Mouse (Mus musculus) forebrain, embryonic 12.5 days (tissue): ENCODE measurements around the gene Gm48552. TPM values are rescaled to one million over a fixed set of nuclear protein-coding genes. Genes with fewer than 3 reads are reported as not detected.

Experiments used
- ATAC-seq: fragments of 200-750 bp; cut with Nextera tagmentation; 2 replicates; pipeline ENCODE4 v1.8.0; 2017; ENCODE audit warnings: moderate TSS enrichment; ENCODE audit not compliant: low FRiP score
- H3K27ac ChIP-seq: fragments of 300-500 bp; sonication (generic); 2 replicates; pipeline ENCODE4 v1.5.1; 2016; ENCODE audit warnings: mild to moderate bottlenecking
- H3K27me3 ChIP-seq: fragments of 300-500 bp; sonication (generic); 2 replicates; pipeline ENCODE4 v1.6.1; 2016; ENCODE audit warnings: mild to moderate bottlenecking
- H3K36me3 ChIP-seq: fragments of 300-500 bp; sonication (generic); replicated peaks from 2 replicates; pipeline ENCODE4 v1.6.1; 2016; ENCODE audit warnings: mild to moderate bottlenecking
- H3K4me1 ChIP-seq: fragments of 300-500 bp; sonication (generic); 2 replicates; pipeline ENCODE4 v1.6.1; 2016
- H3K4me2 ChIP-seq: fragments of 300-500 bp; sonication (generic); 2 replicates; pipeline ENCODE4 v1.6.1; 2016; ENCODE audit warnings: mild to moderate bottlenecking, moderate library complexity
- H3K4me3 ChIP-seq: fragments of 300-500 bp; sonication (generic); replicated peaks from 2 replicates; pipeline ENCODE4 v1.5.1; 2016; ENCODE audit warnings: mild to moderate bottlenecking
- H3K9ac ChIP-seq: fragments of 300-500 bp; sonication (generic); 2 replicates; pipeline ENCODE4 v1.6.1; 2016; ENCODE audit warnings: mild to moderate bottlenecking
- H3K9me3 ChIP-seq: fragments of 300-500 bp; sonication (generic); 2 replicates; pipeline ENCODE4 v1.6.1; 2016
- WGBS: fragments of 180-500 bp; shearing (Covaris S2); methylation state at CpG from one replicate; pipeline ENCODE4 v1.1.7; 2016; 5-methylcytosine and 5-hydroxymethylcytosine counted together
- polyA plus RNA-seq: library from polyadenylated mRNA; unstranded; fragments of >200 nt; fragmentation: Nextera tagmentation; extraction: Ambion mirVana; gene quantifications from 2 replicates; pipeline ENCODE4 v1.2.1, GENCODE M21; 2016

The Gm48552 gene
- polyA plus RNA-seq, 1 experiment from 2014 or later = 1.4 TPM

- Histone ChIP-seq H3K4me3 (no peak overlapping the region; the same call in 1 of the 2 replicates), H3K4me2 (no peak overlapping the region), H3K36me3 (0 out of 2 replicates have a peak, but pooled peaks cover 6% of the 10 kb centered on the region), H3K9ac (no peak overlapping the region), H3K27ac (no peak overlapping the region), H3K4me1 (peaks cover 51% of the 10 kb centered on the region), H3K27me3 (peaks cover 38% of the 10 kb centered on the region), H3K9me3 (no peaks in the 10 kb centered on the region)
- 88% methylated on average over 40 of the region's 40 CpGs for WGBS
- no peak for ATAC-seq
Observed at GRCm38 (mm10) chr10:81420191-81420767, 31.5 kb downstream of the Gm48552 start.

- H3K4me2 ChIP-seq = no peak overlapping the region
- H3K27me3 ChIP-seq = peaks cover 48% of the 10 kb centered on the region
- H3K4me1 ChIP-seq = peaks cover 51% of the 10 kb centered on the region
- 0 out of 2 replicates have a peak, but pooled peaks cover 6% of the 10 kb centered on the region for H3K36me3 ChIP-seq
- no peak overlapping the region for H3K4me3 ChIP-seq
- no peak overlapping the region for H3K27ac ChIP-seq
- H3K9me3 ChIP-seq = no peaks in the 10 kb centered on the region
- H3K9ac ChIP-seq = no peak overlapping the region
- ATAC-seq = no peak
- 71% methylated on average over 4 of the region's 4 CpGs for WGBS
Observed at GRCm38 (mm10) chr10:81421041-81421796, 32.4 kb downstream of the Gm48552 start.

DNA sequence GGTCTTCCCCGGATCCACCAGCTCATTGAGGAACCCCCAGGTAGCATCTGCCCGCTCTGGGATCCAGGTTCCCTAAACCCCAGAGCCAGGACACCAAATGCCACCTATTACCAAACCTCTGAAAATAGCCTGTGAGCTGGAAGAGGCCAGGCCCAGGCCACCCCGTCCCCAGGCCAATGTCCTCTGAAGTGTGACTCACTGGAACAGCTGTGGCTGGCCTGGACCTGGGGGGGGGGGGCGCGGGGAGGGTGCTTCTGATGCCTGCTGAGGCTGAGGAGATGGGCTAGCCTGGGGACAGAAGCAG is 32.9 kb downstream of the Gm48552 start:
- Histone ChIP-seq H3K4me1 (peaks cover 51% of the 10 kb centered on the region), H3K4me3 (no peak overlapping the region), H3K4me2 (no peak overlapping the region), H3K9ac (no peak overlapping the region), H3K36me3 (0 out of 2 replicates have a peak, but pooled peaks cover 6% of the 10 kb centered on the region), H3K9me3 (no peaks in the 10 kb centered on the region), H3K27me3 (peaks cover 53% of the 10 kb centered on the region), H3K27ac (no peak overlapping the region)
- no peak for ATAC-seq
- 72% methylated on average over 5 of the region's 5 CpGs for WGBS

DNA sequence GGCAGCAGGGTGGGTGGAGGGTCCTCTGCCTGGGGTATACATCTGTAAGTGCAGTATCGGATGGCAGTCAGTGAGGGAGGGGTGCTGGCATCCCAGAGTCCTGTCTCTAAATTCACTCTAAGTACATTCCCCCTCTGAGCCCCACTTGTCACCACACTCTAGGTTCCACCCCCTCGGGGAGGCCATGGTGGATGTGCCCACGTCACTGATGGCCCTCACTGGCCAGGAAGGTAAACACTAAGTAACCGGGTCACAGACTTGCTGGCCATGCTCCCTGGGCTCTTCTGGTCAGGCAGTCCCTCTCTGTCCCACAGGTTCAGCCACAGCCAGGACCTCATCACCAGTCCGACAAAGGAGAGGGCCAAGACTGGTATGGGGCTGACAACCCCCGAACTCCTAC is 33.4 kb downstream of the Gm48552 start:
- Histone ChIP-seq H3K9ac (no peak overlapping the region), H3K4me2 (no peak overlapping the region), H3K4me3 (no peak overlapping the region), H3K4me1 (peaks cover 50% of the 10 kb centered on the region), H3K27ac (no peak overlapping the region), H3K36me3 (0 out of 2 replicates have a peak, but pooled peaks cover 6% of the 10 kb centered on the region), H3K9me3 (no peaks in the 10 kb centered on the region), H3K27me3 (peaks cover 57% of the 10 kb centered on the region)
- WGBS = 85% methylated on average over 6 of the region's 6 CpGs
- ATAC-seq = no peak

DNA sequence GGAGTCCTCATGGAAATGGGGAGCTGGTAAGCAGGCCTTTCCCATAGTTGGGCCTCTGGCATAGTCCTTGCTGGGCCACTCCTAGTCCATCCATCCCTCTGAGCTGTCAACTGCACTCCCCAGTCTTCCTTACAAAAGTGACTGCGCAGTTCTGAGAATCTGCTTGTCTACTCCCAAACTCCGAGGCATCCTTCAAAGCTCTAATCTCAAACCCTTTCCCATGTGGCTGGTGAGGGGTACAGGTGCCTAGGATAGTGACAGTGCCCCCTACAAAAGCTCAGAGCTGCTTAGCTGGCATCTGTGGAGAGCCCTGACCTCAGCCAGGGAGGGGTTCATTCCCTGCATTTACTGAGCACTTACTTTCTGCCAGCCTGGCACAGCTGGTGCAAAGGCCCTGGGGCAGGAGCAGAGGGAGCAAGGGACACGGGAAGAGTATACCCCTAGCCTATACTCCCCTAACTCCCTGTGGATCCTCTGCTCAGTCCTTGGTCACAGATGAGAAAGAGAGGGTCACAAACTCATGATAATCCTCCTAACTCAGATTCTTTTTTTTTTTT is 33.9 kb downstream of the Gm48552 start:
- 77% methylated on average over 3 of the region's 3 CpGs for WGBS
- H3K4me2 ChIP-seq = no peak overlapping the region
- peaks cover 44% of the 10 kb centered on the region for H3K4me1 ChIP-seq
- 0 out of 2 replicates have a peak, but pooled peaks cover 6% of the 10 kb centered on the region for H3K36me3 ChIP-seq
- no peaks in the 10 kb centered on the region for H3K9me3 ChIP-seq
- ATAC-seq = no peak
- H3K9ac ChIP-seq = no peak overlapping the region
- no peak overlapping the region for H3K27ac ChIP-seq
- H3K27me3 ChIP-seq = peaks cover 63% of the 10 kb centered on the region
- no peak overlapping the region for H3K4me3 ChIP-seq

DNA sequence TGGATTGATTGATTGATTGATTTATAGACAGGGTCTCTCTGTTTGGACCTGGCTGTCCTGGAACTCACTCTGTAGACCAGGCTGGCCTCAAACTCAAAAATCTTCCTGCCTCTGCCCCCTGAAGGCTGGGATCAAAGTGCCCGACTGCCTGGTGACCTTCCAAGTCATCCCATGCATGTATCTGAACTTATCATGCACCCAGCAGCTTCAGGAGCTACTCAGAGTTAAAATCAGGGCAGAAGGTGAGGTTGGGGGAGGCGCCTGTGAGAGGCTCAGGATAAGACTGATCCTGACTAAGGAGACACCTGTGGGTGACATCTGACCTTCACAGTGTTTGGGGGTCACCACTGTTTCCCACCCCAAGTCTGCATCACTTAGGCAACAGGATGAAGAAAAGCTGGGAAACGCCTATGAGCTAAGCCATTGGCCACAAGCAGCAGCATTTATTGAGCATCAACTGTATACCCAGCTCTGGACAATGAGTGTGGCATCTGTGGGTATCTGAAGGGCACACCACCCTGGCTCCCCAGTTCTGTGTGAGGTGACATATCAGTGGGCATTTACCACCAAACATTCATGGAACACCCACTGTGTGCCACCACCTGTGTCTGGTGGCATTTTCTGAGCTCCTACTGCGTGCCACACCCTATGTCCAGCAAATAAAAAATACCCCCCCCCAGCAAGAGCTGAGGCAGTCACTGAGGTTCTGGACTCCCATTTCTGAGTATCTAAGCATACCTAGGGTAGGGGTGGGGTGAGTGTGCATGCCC is 34.9 kb downstream of the Gm48552 start:
- peaks cover 68% of the 10 kb centered on the region for H3K27me3 ChIP-seq
- WGBS = 66% methylated on average over 4 of the region's 4 CpGs
- H3K27ac ChIP-seq = 0 out of 2 replicates have a peak overlapping the region, but pooled peaks have one; percentile 13
- H3K9me3 ChIP-seq = no peaks in the 10 kb centered on the region
- ATAC-seq = no peak
- H3K4me3 ChIP-seq = no peak overlapping the region
- H3K4me1 ChIP-seq = peaks cover 35% of the 10 kb centered on the region
- H3K36me3 ChIP-seq = 0 out of 2 replicates have a peak, but pooled peaks cover 6% of the 10 kb centered on the region
- no peak overlapping the region for H3K9ac ChIP-seq
- H3K4me2 ChIP-seq = no peak overlapping the region

GRCm38 (mm10) chr10:81424246-81425051 is 35.6 kb downstream of the Gm48552 start:
- H3K4me1 ChIP-seq = peaks cover 35% of the 10 kb centered on the region
- WGBS = 4% methylated on average over 21 of the region's 25 CpGs
- peaks cover 73% of the 10 kb centered on the region for H3K27me3 ChIP-seq
- no peak for ATAC-seq
- H3K36me3 ChIP-seq = 0 out of 2 replicates have a peak, but pooled peaks cover 6% of the 10 kb centered on the region
- H3K4me3 ChIP-seq = no peak overlapping the region
- H3K9me3 ChIP-seq = no peaks in the 10 kb centered on the region
- H3K9ac ChIP-seq = no peak overlapping the region
- peak overlapping the region; percentile 31 for H3K4me2 ChIP-seq
- 0 out of 2 replicates have a peak overlapping the region, but pooled peaks have one; percentile 13 for H3K27ac ChIP-seq

GRCm38 (mm10) chr10:81425236-81425850 is 36.5 kb downstream of the Gm48552 start:
- Histone ChIP-seq H3K27ac (no peak overlapping the region), H3K27me3 (peaks cover 70% of the 10 kb centered on the region), H3K4me2 (peak overlapping the region; percentile 31), H3K4me1 (peaks cover 39% of the 10 kb centered on the region), H3K4me3 (no peak overlapping the region), H3K9ac (0 out of 2 replicates have a peak overlapping the region, but pooled peaks have one; percentile 9), H3K9me3 (no peaks in the 10 kb centered on the region), H3K36me3 (no peaks in the 10 kb centered on the region)
- no peak for ATAC-seq
- WGBS = 22% methylated on average over 10 of the region's 10 CpGs

- Histone ChIP-seq H3K4me2 (peak overlapping the region; percentile 63), H3K4me3 (peak overlapping the region; percentile 39), H3K9me3 (no peaks in the 10 kb centered on the region), H3K9ac (peak overlapping the region; percentile 53), H3K4me1 (peaks cover 43% of the 10 kb centered on the region), H3K27ac (no peak overlapping the region), H3K27me3 (peaks cover 69% of the 10 kb centered on the region), H3K36me3 (no peaks in the 10 kb centered on the region)
- WGBS = under 1% methylated on average over 16 of the region's 33 CpGs
- no peak for ATAC-seq
Observed at GRCm38 (mm10) chr10:81426081-81426671, 37.4 kb downstream of the Gm48552 start.

DNA sequence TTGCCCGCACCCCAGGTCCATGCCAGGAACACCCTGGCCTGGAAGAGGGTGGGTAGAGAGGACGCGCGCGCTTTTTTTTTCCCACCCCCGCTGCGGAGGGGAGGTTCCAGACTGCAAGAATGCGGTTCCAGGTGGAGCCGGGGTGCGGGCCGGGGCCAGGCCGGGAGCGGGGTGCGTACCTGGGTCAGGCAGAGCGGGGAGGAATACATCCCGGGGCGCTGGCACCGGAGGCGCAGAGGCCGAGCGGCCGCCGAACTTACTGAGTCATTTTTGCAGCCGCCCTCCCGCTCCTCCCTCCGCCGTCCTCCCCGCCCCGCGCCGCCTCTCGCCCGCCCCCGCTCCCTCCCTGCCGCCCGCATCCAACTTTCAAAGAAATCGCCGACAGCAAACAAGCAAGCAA is 38.1 kb downstream of the Gm48552 start:
- Histone ChIP-seq H3K4me3 (peak overlapping the region; percentile 39), H3K9me3 (no peaks in the 10 kb centered on the region), H3K36me3 (no peaks in the 10 kb centered on the region), H3K9ac (peak overlapping the region; percentile 53), H3K27ac (no peak overlapping the region), H3K27me3 (peaks cover 77% of the 10 kb centered on the region), H3K4me1 (peaks cover 47% of the 10 kb centered on the region), H3K4me2 (peak overlapping the region; percentile 63)
- ATAC-seq = no peak
- 3% methylated on average over 27 of the region's 38 CpGs for WGBS

DNA sequence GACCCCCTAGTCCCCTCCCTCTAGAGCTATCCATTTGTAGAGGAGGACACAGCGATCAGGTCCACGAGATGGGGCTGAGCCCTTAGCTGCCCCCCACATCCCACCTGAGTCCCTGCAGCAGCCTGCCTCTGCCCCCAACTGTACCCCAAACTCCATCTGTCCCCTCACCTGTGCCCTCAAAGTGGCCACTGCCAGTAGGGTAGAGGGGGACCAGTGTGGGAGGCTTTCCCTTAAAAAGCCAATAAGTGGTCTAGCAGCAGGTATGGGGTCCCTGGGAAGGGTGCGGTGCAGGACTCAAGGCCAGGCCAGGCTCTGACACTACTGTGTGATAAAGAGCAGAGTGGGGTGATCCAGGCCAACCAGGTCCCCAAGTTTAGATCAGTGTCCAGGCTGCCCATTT is 38.5 kb downstream of the Gm48552 start:
- Histone ChIP-seq H3K4me1 (peaks cover 47% of the 10 kb centered on the region), H3K27ac (no peak overlapping the region), H3K4me3 (peak overlapping the region; percentile 39), H3K36me3 (no peaks in the 10 kb centered on the region), H3K4me2 (peak overlapping the region; percentile 63), H3K9me3 (no peaks in the 10 kb centered on the region), H3K27me3 (peaks cover 76% of the 10 kb centered on the region), H3K9ac (0 out of 2 replicates have a peak overlapping the region, but pooled peaks have one; percentile 2)
- no peak for ATAC-seq
- 25% methylated on average over 3 of the region's 3 CpGs for WGBS
